Mouse (Mus musculus): ENCODE data around the gene Fam49a. TPM values are rescaled to one million over a fixed set of nuclear protein-coding genes. Genes with fewer than 3 reads are reported as not detected.

Fam49a gene
- polyA plus RNA-seq, 1 experiment from 2014 or later, result 11.7 TPM

DNA sequence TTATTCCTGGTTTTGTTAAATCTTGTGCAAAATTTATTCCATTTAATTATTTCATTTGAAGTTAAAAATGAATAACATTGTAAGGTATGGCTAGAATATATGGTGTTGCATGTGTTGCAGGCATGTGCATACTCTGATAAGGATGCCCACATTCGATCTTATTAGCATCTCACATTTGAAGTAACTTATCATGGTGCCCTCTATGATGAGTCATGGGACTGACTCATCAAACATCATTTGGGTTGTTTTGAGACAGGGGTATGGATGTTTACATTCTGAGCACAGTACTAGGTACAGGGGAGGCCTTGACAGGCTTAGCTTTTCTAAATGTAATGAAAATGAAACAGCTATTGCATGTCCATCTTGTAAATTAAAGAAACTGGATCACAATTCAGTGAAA lies 165.3 kb downstream of the Fam49a start:
- Histone ChIP-seq H3K4me3 (no peak overlapping the region), H3K36me3 (no peaks in the 10 kb centered on the region), H3K9ac (no peak overlapping the region), H3K27ac (no peak overlapping the region), H3K4me1 (no peaks in the 10 kb centered on the region), H3K9me3 (no peaks in the 10 kb centered on the region), H3K27me3 (no peaks in the 10 kb centered on the region), H3K4me2 (no peak overlapping the region)
- no peak for ATAC-seq (ENCODE audit: insufficient number of reproducible peaks, insufficient read depth, low FRiP score, low TSS enrichment, low read depth)
- WGBS, result 91% methylated on average over 1 of the region's 1 CpGs

- H3K36me3 ChIP-seq, result no peaks in the 10 kb centered on the region
- no peak for ATAC-seq (ENCODE audit: insufficient number of reproducible peaks, insufficient read depth, low FRiP score, low TSS enrichment, low read depth)
- no peaks in the 10 kb centered on the region for H3K4me1 ChIP-seq
- H3K9me3 ChIP-seq, result no peaks in the 10 kb centered on the region
- H3K9ac ChIP-seq, result no peak overlapping the region
- 84% methylated on average over 7 of the region's 7 CpGs for WGBS
- H3K27me3 ChIP-seq, result no peaks in the 10 kb centered on the region
- H3K27ac ChIP-seq, result no peak overlapping the region
- no peak overlapping the region for H3K4me3 ChIP-seq
- no peak overlapping the region for H3K4me2 ChIP-seq
Observed at GRCm38 (mm10) chr12:12428886-12429285, 166.9 kb downstream of the Fam49a start.
